Comparison of ENCODE assay signal across 8 mouse cellular contexts in the genomic region with DNA sequence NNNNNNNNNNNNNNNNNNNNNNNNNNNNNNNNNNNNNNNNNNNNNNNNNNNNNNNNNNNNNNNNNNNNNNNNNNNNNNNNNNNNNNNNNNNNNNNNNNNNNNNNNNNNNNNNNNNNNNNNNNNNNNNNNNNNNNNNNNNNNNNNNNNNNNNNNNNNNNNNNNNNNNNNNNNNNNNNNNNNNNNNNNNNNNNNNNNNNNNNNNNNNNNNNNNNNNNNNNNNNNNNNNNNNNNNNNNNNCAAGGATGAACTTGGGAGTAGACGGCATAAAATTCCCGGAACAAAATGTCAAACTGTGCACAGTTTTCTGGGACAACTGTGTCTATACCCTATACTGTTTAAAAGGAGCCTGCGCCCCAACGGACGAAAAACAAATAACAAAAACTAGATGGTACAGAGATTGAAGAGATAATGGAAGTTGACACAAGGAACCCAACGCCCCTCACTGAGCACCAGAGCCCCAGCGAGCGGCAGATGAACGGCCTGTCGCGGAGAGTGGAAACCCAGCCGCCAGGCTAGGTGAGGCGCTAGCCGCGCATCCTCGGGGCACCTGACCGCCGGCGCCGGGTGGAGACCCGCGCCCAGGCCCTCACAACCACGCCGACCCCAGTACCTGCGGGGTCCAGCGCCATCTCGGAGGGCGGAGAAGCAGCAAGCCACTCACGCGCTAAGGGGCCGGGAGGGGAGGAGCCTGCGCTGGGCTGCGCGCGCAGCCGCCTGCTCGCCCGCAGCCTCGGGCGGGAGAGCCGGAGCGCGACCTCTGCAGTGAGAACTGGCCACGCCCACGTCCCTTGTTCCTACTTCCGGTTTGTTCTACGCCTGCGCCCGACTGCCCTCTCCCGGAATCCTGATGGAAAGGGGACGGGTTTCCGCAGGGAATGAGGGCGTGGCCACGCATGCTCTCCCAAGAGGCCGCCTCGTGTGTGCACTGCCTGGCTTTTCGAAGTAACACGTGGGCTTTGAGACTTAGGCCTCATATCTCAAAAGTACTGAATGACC. TPM values are rescaled to one million over a fixed set of nuclear protein-coding genes. Genes with fewer than 3 reads are reported as not detected.
DNase-seq lines count a peak whose midpoint lies in the region; ATAC-seq lines count a peak whose summit lies in the region.

A gene (minus strand): TSS at position 771 of the 996 bp plus-strand sequence.

- peak; percentile 91 for ATAC-seq in inflammation-experienced regulatory T-cells, adult 6 months
- peak; percentile 85 for ATAC-seq in megakaryocyte-erythroid progenitor cell, adult 5-6 weeks (replicated peaks; ENCODE audit: low FRiP score, low TSS enrichment, poor library complexity, severe bottlenecking)

- intact Hi-C loops in gastrocnemius, postnatal 14 days (cut with DNase I; ENCODE audit: low total_unique reads) = no loop called here
- intact Hi-C loops in left cerebral cortex, postnatal 10 days (cut with DNase I) = no loop called here

- DNase-seq in adrenal gland, adult (ENCODE audit: inconsistent age in 2 of 2, low spot score in 1 of 2) = peak; percentile 98 to 99
- DNase-seq in embryo, embryonic 10.5 days (ENCODE audit: low spot score) = peak; percentile 99
- DNase-seq in gastrocnemius, postnatal 14 days = peak; percentile 98
- peak; percentile 94 to 98 for DNase-seq in left cerebral cortex, postnatal 10 days (ENCODE audit: extremely low spot score in 1 of 2, low spot score in 2 of 2)
- peak; percentile 93 for DNase-seq in right cerebral cortex, postnatal 25 days
- peak; percentile 96 to 97 for DNase-seq in urinary bladder, postnatal 4 days (ENCODE audit: low spot score in 2 of 2)

RNA-seq across cellular contexts. Expression of the gene that starts here (rescaled TPM):
- total RNA-seq in gastrocnemius, postnatal 14 days (2021) = 10 to 100 TPM; 18.3 to 22.3 TPM
- polyA plus RNA-seq in inflammation-experienced regulatory T-cells, adult 6 months (2017; shearing (Covaris generic)) = 100 to 1,000 TPM in 2 of 3 experiments, 10 to 100 TPM in 1; 93.2 to 110 (median 107) TPM
- 10 to 100 TPM; 11.9 to 13.6 TPM for total RNA-seq in left cerebral cortex, postnatal 10 days (2021)
- total RNA-seq in megakaryocyte-erythroid progenitor cell, adult 5-6 weeks (2014; fragmentation: Nextera tagmentation) = 52.2 and 70.7 TPM in 2 replicates
- 84.5 and 129 TPM in 2 replicates for total RNA-seq in megakaryocyte-erythroid progenitor cell, adult 5-6 weeks (2017)

Comparison
In these comparisons a context has a peak if more than half of its experiments do, and no peak if none do; other contexts are left out.
1. Peak in every context shown above with its lines: DNase-seq and ATAC-seq.